Mouse (Mus musculus) intestine, embryonic 15.5 days (tissue): ENCODE data around the gene Rasa3. TPM values are rescaled to one million over a fixed set of nuclear protein-coding genes. Genes with fewer than 3 reads are reported as not detected.

Source experiments
- ATAC-seq: fragments of 200-750 bp; cut with Nextera tagmentation; 2 replicates; pipeline ENCODE4 v1.8.0; 2017; ENCODE audit warnings: moderate TSS enrichment, moderate library complexity
- H3K27ac ChIP-seq: fragments of 300-500 bp; sonication (generic); 2 replicates; pipeline ENCODE4 v1.5.1; 2015; ENCODE audit warnings: mild to moderate bottlenecking, inconsistent platforms
- H3K27me3 ChIP-seq: fragments of 300-500 bp; sonication (generic); replicated peaks from 2 replicates; pipeline ENCODE4 v1.6.1; 2015; ENCODE audit warnings: inconsistent platforms
- H3K36me3 ChIP-seq: fragments of 300-500 bp; sonication (generic); 2 replicates; pipeline ENCODE4 v1.6.1; 2015; ENCODE audit warnings: inconsistent platforms
- H3K4me1 ChIP-seq: fragments of 300-500 bp; sonication (generic); replicated peaks from 2 replicates; pipeline ENCODE4 v1.6.1; 2015; ENCODE audit warnings: inconsistent platforms
- H3K4me2 ChIP-seq: fragments of 300-500 bp; sonication (generic); replicated peaks from 2 replicates; pipeline ENCODE4 v1.6.1; 2015; ENCODE audit warnings: mild to moderate bottlenecking, inconsistent platforms
- H3K4me3 ChIP-seq: fragments of 300-500 bp; sonication (generic); replicated peaks from 2 replicates; pipeline ENCODE4 v1.5.1; 2015; ENCODE audit warnings: inconsistent platforms
- H3K9ac ChIP-seq: fragments of 300-500 bp; sonication (generic); 2 replicates; pipeline ENCODE4 v1.6.1; 2015; ENCODE audit warnings: inconsistent platforms
- H3K9me3 ChIP-seq: fragments of 300-500 bp; sonication (generic); 2 replicates; pipeline ENCODE4 v1.6.1; 2016; ENCODE audit warnings: inconsistent platforms
- WGBS: fragments of 180-500 bp; shearing (Covaris S2); methylation state at CpG from one replicate; pipeline ENCODE4 v1.1.7; 2015; 5-methylcytosine and 5-hydroxymethylcytosine counted together
- polyA plus RNA-seq: library from polyadenylated mRNA; unstranded; fragments of >200 nt; fragmentation: Nextera tagmentation; extraction: Ambion mirVana; gene quantifications from 2 replicates; pipeline ENCODE4 v1.2.1, GENCODE M21; 2015

Gene Rasa3
- polyA plus RNA-seq, 1 experiment from 2014 or later, result 22.2 TPM

DNA sequence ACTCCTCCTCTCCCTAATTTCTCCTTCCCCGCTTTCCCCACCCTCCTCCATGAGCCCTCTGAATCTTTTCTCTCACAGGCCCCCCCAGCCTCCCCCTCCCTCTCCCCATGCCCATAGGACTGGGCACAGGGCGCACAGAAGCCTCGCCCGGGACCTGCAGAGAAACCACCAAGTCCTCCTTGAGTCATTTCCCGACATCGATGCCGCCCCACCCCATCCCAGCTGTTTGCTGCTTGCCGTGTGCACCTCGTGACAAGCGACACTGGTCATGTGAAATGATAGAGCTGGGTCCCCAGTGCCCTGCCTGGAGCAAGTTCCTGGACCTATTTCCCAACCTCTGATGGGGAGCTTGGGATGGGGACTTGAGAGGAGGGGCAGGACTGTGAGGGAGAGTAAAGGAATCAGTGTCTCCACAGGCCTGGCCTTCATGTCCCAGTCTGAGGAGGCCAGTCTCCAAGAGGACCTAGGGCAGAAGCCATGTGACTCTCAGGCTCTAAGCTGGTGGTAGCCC is 53.4 kb downstream of the Rasa3 start:
- Histone ChIP-seq H3K9ac (no peak overlapping the region), H3K4me2 (no peak overlapping the region)
- peak; percentile 49 for ATAC-seq

DNA sequence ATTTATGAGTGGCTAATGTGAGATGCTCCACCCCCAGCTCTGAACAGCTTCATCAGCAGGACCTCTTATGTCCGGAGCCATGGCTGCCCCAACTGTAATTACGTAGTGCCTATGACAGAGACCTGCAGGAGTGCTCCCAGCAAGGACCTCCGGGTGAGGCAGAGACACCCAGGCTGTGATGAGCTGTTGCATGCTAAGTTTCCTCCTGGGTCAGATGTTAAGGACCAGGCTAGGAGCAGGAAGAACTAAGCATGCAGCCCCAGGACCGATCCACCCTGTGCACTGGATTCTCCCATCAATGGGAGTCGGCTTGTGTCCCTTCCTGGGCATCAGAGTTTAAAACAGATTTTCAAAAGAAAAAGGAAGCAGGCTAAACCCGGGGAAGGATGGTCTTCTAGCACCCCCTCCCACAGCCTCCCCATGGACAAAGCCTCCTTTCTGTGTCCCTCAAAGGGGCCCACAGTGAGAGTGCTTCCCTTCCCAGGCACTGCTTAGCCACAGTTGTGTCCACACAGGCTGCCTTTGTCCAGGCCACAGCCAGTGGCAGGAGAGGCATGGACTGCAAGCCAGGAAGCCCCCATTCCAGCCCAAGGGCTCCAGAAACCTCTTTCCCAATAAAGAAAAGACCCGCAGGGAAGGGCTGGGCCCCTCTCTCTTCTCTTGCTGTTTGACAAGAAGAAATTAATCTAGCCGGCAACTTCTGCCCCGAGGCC is 54.2 kb downstream of the Rasa3 start:
- Histone ChIP-seq H3K27me3 (no peaks in the 10 kb centered on the region), H3K27ac (0 out of 2 replicates have a peak overlapping the region, but pooled peaks have one; percentile 73), H3K9ac (peak overlapping the region; percentile 17; the same call in 1 of the 2 replicates), H3K9me3 (no peaks in the 10 kb centered on the region), H3K4me3 (no peak overlapping the region), H3K4me2 (no peak overlapping the region), H3K36me3 (no peaks in the 10 kb centered on the region), H3K4me1 (peaks cover 26% of the 10 kb centered on the region)
- peak; percentile 55 for ATAC-seq
- WGBS, result 39% methylated on average over 9 of the region's 9 CpGs

More for the DNA sequence above, 53.4 kb downstream of the Rasa3 start:
- Histone ChIP-seq H3K27ac (peak overlapping the region; percentile 73), H3K36me3 (no peaks in the 10 kb centered on the region), H3K4me3 (no peak overlapping the region), H3K4me1 (peaks cover 26% of the 10 kb centered on the region), H3K27me3 (no peaks in the 10 kb centered on the region), H3K9me3 (no peaks in the 10 kb centered on the region)
- WGBS, result 51% methylated on average over 10 of the region's 10 CpGs

DNA sequence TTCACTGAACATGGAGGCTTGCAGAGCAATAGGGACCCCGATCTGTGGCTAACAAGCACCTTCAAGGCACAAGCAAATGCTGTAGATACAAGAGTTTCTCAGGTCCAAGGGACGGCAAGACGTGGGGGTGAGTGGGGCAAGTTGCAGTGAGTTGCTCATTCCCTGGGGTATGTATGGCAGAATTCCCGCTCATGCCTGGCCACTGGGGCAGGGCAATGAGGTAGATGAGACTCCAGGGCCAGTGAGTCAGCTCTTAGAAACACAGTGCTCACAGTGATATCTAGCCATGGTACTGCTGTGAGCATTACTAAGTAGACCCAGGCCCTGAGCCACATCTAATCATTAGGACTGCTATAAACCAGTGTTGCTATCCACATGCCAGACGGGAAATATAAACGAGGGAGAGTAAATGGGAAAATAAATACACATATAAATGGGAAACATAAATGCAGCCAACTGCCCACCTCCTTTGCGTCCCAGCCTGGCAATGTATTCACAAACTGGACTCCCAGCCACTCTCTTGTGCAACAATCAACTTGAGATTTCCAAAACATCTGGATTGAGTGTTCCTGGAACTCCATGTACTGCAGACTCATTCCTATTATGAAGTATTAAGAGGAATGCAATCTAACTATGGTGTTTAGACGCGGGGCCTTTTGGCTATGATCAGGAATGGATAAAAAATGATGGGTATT is 57.0 kb downstream of the Rasa3 start:
- H3K27ac ChIP-seq, result no peak overlapping the region
- ATAC-seq, result no peak
- H3K4me2 ChIP-seq, result no peak overlapping the region
- no peak overlapping the region for H3K9ac ChIP-seq
- H3K27me3 ChIP-seq, result no peaks in the 10 kb centered on the region
- H3K4me3 ChIP-seq, result no peak overlapping the region
- no peaks in the 10 kb centered on the region for H3K9me3 ChIP-seq
- peaks cover 25% of the 10 kb centered on the region for H3K4me1 ChIP-seq
- WGBS, result 83% methylated on average over 9 of the region's 9 CpGs
- no peaks in the 10 kb centered on the region for H3K36me3 ChIP-seq

DNA sequence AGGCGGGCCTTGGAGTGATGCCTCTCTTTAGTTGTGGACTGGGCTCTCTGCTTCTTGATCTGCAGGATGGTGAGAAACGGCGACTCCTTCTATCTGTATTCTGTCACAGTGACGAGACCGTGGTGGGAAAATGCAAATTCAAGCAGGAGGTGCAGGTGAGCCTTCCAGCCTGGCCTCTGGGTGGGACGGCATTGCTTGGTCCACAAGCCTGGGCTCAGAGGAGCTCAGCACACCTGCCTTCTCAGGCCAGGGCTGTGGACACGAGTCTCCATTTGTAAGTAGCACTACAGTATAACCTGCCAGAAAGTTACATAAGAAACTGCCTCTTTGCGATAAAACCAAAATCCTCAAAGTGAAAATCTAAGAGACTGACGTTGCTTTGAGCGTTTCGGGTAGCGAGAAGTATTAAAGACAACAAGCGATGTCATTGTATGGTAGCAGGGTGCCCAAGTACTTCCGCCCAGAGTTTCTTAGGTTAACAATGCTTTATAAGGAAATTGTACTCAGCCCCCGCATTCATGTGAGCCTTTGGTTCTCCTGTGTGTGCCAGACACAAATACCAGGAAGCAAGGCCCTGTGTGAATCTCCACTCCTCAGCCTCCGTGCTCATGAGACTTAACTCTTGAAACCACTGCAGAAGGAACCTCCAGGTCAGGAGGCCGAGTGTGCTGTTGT is 60.4 kb downstream of the Rasa3 start:
- no peaks in the 10 kb centered on the region for H3K9me3 ChIP-seq
- no peaks in the 10 kb centered on the region for H3K27me3 ChIP-seq
- H3K9ac ChIP-seq, result no peak overlapping the region
- no peak overlapping the region for H3K27ac ChIP-seq
- H3K4me1 ChIP-seq, result no peaks in the 10 kb centered on the region
- no peak for ATAC-seq
- H3K4me2 ChIP-seq, result no peak overlapping the region
- WGBS, result 76% methylated on average over 17 of the region's 17 CpGs
- H3K36me3 ChIP-seq, result 0 out of 2 replicates have a peak, but pooled peaks cover 3% of the 10 kb centered on the region
- H3K4me3 ChIP-seq, result no peak overlapping the region

DNA sequence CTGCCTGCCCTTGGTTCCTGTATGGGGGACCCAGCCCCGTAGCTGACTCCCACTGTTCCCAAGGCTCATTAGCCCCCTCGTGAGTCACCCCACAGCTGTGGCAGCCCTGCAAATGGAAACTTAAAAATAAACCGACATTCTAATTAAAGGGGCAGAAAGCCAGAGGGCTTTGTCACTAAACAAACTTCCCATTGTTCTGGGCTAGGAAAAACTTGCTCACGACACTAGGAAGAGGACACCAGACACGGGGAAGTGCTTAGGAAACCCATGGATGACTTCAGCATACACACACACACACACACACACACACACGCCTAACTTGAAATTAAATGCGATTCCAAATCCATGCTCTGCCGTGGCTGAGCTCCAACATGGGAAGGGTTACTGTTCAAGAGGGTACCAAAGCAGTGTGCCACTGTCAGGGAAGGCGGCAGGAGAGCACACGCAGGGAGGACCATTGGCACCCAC is 62.4 kb downstream of the Rasa3 start:
- H3K4me1 ChIP-seq, result no peaks in the 10 kb centered on the region
- no peaks in the 10 kb centered on the region for H3K9me3 ChIP-seq
- WGBS, result 57% methylated on average over 10 of the region's 10 CpGs
- no peak overlapping the region for H3K9ac ChIP-seq
- no peak overlapping the region for H3K27ac ChIP-seq
- no peaks in the 10 kb centered on the region for H3K27me3 ChIP-seq
- no peak overlapping the region for H3K4me3 ChIP-seq
- ATAC-seq, result no peak
- no peak overlapping the region for H3K4me2 ChIP-seq
- H3K36me3 ChIP-seq, result 0 out of 2 replicates have a peak, but pooled peaks cover 3% of the 10 kb centered on the region

DNA sequence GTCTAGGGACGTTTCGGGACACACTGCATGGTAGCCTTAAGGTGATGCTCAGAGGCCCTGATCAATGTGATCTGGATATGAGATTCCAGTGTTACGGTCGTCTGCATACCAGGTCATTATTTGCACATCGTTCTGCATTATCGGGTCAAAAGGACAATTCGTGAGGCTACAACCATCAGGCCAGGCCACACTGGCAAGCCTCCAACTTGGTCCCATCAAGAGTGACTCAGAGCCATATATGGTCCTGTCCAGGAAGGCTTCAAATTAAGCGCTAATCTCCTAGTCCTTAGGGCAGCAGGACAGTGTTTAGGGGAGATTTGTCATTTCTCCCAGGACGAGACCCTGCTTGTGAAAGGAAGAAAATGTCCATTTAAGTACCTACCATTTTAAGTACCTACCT is 63.3 kb downstream of the Rasa3 start:
- H3K36me3 ChIP-seq, result 0 out of 2 replicates have a peak, but pooled peaks cover 3% of the 10 kb centered on the region
- no peak overlapping the region for H3K27ac ChIP-seq
- WGBS, result 81% methylated on average over 9 of the region's 9 CpGs
- no peaks in the 10 kb centered on the region for H3K4me1 ChIP-seq
- no peak overlapping the region for H3K4me2 ChIP-seq
- no peaks in the 10 kb centered on the region for H3K27me3 ChIP-seq
- no peak overlapping the region for H3K4me3 ChIP-seq
- H3K9me3 ChIP-seq, result no peaks in the 10 kb centered on the region
- no peak for ATAC-seq
- H3K9ac ChIP-seq, result no peak overlapping the region

DNA sequence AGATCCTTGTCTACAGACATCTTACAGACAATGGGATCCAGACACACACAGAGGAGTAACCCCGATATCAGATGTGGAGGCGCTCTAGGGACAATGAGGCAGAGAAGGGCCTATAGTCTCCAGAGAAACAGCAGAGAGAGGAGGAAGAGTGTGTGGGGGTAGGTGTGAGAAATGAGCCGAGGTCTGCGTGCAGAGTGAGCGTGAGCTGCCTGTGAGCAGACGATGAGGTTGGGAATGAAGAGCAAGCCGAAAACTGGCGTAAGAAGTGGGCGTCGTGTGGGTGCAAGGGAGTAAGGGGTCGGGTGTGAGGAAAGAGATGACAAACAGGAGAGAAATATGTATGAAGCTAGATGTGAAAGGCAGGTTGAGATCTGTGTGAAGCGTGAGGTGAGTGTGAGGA is 65.7 kb downstream of the Rasa3 start:
- 85% methylated on average over 12 of the region's 12 CpGs for WGBS
- H3K4me2 ChIP-seq, result no peak overlapping the region
- ATAC-seq, result no peak

DNA sequence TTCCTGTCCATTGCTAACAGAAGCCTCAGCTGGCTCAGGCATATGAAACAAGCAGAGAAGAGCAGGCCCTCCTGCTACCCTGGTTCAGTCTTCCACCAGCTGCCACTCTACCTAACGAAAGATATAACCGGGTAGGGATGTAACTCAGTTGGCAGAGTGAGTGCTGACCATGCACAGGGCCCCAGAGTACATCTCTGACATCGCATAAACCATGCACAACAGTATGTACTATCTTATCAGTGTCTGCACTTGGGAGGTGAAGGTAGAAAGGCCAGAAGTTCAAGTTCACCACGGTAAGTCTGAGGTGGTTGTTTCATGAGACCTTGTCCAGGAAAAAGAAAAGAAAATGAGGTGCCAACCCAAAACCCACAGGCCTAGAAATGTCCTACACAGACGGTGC is 67.4 kb downstream of the Rasa3 start:
- H3K9ac ChIP-seq, result no peak overlapping the region
- H3K9me3 ChIP-seq, result no peaks in the 10 kb centered on the region
- peaks cover 7% of the 10 kb centered on the region; the same call in 1 of the 2 replicates for H3K4me1 ChIP-seq
- 0 out of 2 replicates have a peak, but pooled peaks cover 6% of the 10 kb centered on the region for H3K36me3 ChIP-seq
- 67% methylated on average over 5 of the region's 5 CpGs for WGBS
- H3K4me2 ChIP-seq, result no peak overlapping the region
- H3K4me3 ChIP-seq, result no peak overlapping the region
- ATAC-seq, result no peak
- no peak overlapping the region for H3K27ac ChIP-seq
- no peaks in the 10 kb centered on the region for H3K27me3 ChIP-seq

More for the DNA sequence above, 65.7 kb downstream of the Rasa3 start:
- Histone ChIP-seq H3K27ac (no peak overlapping the region), H3K36me3 (0 out of 2 replicates have a peak, but pooled peaks cover 3% of the 10 kb centered on the region), H3K27me3 (no peaks in the 10 kb centered on the region), H3K9me3 (no peaks in the 10 kb centered on the region), H3K9ac (no peak overlapping the region), H3K4me3 (no peak overlapping the region), H3K4me1 (no peaks in the 10 kb centered on the region)

DNA sequence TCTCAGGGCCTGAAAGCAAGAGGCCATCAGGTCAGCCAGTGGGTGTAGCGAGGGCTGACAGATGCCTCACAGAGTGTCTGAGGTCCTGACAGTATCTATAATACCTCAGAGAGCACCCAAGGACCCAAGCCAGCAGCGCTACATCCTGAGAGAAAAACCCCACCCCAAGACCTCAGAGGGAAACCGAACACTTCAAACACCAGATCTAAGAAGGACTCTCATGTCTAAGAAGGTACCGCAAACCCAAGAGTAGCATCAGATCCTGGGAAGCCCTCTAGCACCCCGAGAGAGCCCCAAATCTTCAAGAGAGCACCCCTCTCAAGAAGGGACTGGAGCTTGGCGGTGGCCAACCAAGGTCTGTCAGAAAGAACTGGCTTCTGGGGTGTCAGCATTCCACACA is 68.5 kb downstream of the Rasa3 start:
- Histone ChIP-seq H3K36me3 (0 out of 2 replicates have a peak, but pooled peaks cover 6% of the 10 kb centered on the region), H3K4me2 (no peak overlapping the region), H3K27me3 (no peaks in the 10 kb centered on the region), H3K9ac (no peak overlapping the region), H3K4me3 (no peak overlapping the region), H3K9me3 (no peaks in the 10 kb centered on the region), H3K4me1 (peaks cover 7% of the 10 kb centered on the region; the same call in 1 of the 2 replicates), H3K27ac (no peak overlapping the region)
- no peak for ATAC-seq
- 90% methylated on average over 6 of the region's 6 CpGs for WGBS

DNA sequence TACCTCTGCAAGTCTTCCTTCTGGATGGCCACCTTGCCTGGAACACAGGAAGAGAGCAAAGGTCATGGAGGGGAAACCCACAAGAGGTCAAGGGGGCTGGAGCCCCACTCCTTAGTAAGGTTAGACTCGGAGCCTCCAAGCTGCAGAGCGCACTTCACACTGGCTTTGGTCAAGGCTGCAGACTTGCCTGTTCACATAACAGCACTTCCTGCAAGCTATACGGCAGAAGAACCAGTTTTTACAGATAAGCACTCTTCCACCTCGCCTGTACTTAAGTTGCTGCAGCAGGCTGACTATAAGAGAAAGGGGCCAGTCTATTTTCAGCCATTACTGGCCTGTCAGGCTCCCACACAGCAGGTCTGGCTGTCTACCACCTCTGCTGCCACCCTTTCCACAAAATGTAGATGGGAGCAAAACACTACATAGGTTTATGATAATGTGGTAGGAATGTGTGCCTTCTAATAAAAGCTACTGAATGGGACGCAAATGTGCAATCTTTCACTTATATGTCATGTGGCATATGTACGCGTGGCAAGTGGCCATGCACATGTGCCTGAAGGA is 71.4 kb downstream of the Rasa3 start:
- H3K9me3 ChIP-seq, result no peaks in the 10 kb centered on the region
- 0 out of 2 replicates have a peak, but pooled peaks cover 3% of the 10 kb centered on the region for H3K36me3 ChIP-seq
- H3K27me3 ChIP-seq, result no peaks in the 10 kb centered on the region
- WGBS, result 65% methylated on average over 7 of the region's 7 CpGs
- H3K4me1 ChIP-seq, result peaks cover 7% of the 10 kb centered on the region; the same call in 1 of the 2 replicates
- H3K27ac ChIP-seq, result no peak overlapping the region
- no peak overlapping the region for H3K4me3 ChIP-seq
- ATAC-seq, result peak; percentile 65
- H3K4me2 ChIP-seq, result no peak overlapping the region
- no peak overlapping the region for H3K9ac ChIP-seq

DNA sequence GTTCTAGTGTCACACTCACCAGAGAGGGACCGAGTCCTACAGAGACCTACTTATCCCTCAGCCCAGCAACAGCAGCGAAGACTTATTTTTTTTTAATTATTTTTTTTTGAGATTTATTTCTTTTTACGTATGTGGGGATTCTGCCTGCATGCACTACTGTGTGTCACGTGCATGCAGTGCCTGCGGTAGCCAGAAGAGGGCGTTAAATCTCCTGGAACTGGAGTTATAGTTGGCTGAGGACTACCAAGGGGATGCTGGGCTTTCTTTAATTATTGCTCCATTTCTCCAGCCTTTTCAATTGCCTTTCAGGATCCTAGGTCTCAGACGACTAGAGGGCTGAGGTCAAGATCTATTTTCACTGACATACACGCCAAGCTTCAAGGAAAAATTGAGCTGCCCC is 74.8 kb downstream of the Rasa3 start:
- Histone ChIP-seq H3K4me2 (no peak overlapping the region), H3K27ac (no peak overlapping the region), H3K4me1 (peaks cover 11% of the 10 kb centered on the region; the same call in 1 of the 2 replicates), H3K36me3 (0 out of 2 replicates have a peak, but pooled peaks cover 3% of the 10 kb centered on the region), H3K4me3 (no peak overlapping the region), H3K9me3 (no peaks in the 10 kb centered on the region), H3K9ac (no peak overlapping the region), H3K27me3 (no peaks in the 10 kb centered on the region)
- no peak for ATAC-seq
- WGBS, result 63% methylated on average over 8 of the region's 8 CpGs
